Mouse (Mus musculus): ENCODE data around the gene Pgm5.

Gene Pgm5

GRCm38 (mm10) chr19:24865436-24865835 is 3.8 kb upstream of the Pgm5 start:
- DNase-seq: no peak

DNA sequence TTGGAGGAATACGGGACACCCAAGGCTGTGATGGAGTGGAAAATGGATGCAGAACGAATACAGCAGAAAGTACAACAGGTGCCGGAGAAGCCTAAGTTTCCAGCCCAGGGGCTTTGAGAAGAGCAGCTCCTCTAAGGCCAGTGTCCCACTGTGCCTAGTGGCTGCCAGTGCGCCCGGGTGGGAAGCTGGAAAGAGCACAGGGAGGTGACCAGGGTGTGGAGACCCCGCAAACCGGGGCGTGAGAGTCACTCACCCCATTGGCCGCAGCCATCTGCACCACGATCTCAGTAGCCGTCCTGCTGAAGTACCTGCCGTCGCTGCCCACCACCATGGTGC is 411 bp downstream of the Pgm5 start:
- no peak for DNase-seq

GRCm38 (mm10) chr19:24851456-24852315 is 10.0 kb downstream of the Pgm5 start:
- DNase-seq: no peak

GRCm38 (mm10) chr19:24848844-24849243 is 12.8 kb downstream of the Pgm5 start:
- DNase-seq: no peak

- DNase-seq: no peak
These were observed 13.3 kb downstream of the Pgm5 start for GRCm38 (mm10) chr19:24848345-24848744.

- DNase-seq: no peak
These were observed 16.6 kb downstream of the Pgm5 start for GRCm38 (mm10) chr19:24845007-24845546.

GRCm38 (mm10) chr19:24842080-24842479 is 19.6 kb downstream of the Pgm5 start:
- no peak for DNase-seq

GRCm38 (mm10) chr19:24824517-24824916 is 37.1 kb downstream of the Pgm5 start:
- DNase-seq: no peak

DNA sequence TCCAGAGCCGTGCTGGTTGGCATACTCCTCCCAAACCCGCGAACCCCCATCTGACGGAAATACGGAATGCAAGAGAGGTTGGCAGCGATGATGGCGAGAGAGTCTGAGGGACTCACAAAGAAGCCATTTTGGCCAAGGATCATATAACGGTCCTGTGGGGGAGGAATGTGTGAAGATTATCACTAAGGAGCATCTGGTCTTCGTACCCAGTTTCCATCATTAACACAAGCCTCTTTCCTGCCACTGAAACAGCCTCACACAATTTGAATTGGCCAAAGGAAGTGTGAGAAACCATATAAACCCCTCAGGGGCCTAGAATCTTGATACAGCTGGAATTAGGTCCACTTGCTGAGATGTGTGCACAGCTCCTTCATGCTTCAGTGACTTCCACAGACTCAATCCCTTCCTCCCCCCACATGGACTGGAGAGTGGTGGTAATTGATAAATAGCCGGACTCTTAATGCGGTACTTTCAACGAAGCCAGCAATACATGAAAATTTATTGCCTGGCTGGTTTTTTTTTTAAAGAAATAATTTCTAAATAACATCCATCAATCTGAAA is 45.9 kb downstream of the Pgm5 start:
- no peak for DNase-seq

GRCm38 (mm10) chr19:24812861-24813293 is 48.8 kb downstream of the Pgm5 start:
- DNase-seq: no peak

GRCm38 (mm10) chr19:24812106-24812810 is 49.4 kb downstream of the Pgm5 start:
- DNase-seq: no peak

DNA sequence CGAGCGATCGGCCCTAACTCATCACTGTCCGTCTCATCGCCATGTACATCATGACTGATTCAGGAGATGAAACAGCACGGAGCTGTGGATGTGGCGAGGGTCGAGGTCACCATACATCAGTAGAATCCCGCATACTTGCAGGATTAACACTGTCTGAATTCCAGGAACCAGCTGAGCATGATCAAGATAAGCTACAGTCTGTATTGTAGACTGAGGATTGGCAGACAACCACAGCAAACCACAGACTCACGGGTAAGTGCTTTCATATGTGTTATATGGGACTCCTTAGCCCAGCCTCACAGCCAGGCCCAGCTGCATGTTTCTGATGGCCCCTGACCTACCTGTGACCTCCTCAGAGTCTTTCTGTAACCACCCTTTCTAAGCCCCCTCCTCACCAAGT is 50.2 kb downstream of the Pgm5 start:
- DNase-seq: no peak

- no peak for DNase-seq
These were observed 55.6 kb downstream of the Pgm5 start for GRCm38 (mm10) chr19:24806013-24806412.

DNA sequence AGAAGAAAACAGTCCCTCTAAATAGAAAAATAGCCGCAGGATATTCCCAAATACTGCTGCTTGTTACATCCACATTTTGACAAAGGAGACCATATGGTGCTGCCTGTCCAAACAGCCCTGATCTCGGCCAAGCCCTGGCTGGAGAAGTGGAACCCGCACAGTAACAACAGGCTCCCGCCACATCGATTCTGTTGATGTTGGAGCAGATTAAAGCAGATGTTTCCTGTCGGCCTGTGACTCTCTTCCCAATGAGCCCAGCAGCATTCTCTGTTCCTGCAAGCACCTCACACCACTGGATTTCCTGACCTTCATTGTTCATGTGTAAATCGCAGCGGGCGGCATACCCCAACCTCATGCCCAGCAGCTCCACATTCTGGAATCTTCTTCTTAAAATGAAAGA is 64.0 kb downstream of the Pgm5 start:
- no peak for DNase-seq

DNA sequence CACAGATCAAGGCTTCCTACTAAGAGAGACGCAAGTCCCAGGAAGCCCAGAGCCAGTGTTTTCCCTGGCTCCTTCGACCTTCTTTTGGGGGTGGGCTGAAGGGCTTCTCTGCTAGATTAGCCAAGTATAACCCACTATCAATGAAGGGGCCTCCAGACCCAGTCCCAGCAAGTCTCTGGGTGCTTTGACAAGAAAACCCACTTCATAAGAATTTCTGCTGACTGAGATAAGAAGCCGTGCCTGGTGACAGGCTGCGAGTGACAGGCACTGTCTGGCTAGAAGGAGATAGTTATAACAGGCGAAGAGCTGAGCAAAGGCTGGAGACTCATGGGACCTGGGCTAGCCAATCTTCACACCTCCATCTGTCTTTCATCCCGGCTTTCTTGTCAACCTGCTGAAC is 67.3 kb downstream of the Pgm5 start:
- DNase-seq: no peak

- DNase-seq: no peak
These were observed 68.0 kb downstream of the Pgm5 start for GRCm38 (mm10) chr19:24793545-24794139.

DNA sequence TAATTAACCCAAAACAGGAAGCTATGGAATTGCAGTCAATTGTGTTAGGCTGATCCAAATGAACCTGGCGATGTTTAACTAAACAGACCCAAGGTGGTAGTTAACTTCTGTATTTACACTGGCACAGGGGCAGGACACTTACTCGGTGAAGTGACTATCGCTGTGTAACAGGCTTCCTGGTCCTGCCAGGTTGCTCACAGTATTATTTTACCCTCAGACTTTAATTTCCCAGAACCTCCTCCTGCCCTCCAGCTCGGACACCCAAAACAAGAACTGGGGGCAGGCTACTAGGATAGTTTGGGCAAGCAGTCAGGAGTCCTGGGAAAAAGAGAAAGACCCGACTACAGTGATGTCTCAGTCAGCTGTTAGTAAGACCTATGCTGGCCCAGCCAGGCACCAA is 68.8 kb downstream of the Pgm5 start:
- no peak for DNase-seq

DNA sequence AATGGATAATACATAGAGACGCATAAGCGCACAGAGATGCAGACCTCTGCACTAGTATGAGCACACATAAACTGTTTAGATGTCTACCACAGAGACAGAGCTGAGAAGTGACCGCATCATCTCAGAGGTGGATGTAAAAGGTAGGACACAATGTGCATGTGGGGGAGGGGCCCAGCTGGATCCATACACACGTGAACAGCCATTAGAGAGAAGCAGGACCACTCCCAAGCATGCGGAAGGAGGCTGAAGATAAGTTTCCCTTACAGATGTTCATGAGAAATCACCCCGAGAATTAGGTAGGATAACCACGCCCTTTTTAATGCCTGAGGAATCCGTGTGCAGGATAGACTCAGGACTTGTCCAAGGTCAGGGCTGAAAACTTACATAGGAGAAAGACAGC is 75.8 kb downstream of the Pgm5 start:
- DNase-seq: no peak

GRCm38 (mm10) chr19:24785056-24785675 is 76.5 kb downstream of the Pgm5 start:
- DNase-seq: no peak

GRCm38 (mm10) chr19:24783736-24784135 is 77.9 kb downstream of the Pgm5 start:
- DNase-seq: no peak

DNA sequence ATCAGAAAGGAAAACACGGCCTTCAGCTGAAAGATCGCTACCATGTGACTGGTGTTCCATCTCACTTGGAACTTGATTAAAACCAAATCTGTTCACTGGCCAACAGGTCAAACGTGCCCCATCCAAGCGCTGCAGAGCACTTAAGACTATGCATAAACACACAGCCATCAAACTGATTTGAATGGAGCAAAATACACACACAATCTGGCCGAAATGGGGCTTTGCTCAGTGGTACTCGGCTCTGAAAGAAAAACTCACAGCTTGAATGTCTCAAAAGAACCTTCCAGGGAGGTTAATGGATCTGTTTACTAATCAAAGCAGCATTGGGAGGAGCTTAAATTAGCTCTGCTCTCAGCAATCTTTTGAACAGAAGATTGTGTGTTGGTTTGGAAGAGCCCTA is 81.7 kb downstream of the Pgm5 start:
- no peak for DNase-seq

GRCm38 (mm10) chr19:24770345-24770744 is 91.3 kb downstream of the Pgm5 start:
- no peak for DNase-seq

DNA sequence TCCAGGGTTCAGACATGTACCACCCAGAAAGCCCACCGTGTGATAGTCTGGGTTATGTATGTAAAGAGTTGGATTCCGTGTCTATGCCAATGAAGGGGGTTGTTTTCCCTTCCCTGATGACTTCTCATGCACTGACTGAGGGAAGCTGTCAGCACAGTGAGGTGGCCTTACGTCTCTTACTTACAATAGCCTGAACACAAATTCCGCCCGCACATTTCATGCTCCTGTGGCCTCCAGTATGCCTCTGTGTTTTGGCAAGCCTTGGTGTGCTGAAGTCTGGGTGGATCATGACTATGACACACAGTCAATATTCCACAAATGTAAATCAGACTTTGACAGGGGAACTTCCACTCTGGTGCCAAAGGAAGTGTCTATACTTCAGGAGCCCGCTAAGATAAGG is 94.3 kb downstream of the Pgm5 start:
- DNase-seq: no peak
